Mouse (Mus musculus): ENCODE data around the gene Dgcr8.

DNA sequence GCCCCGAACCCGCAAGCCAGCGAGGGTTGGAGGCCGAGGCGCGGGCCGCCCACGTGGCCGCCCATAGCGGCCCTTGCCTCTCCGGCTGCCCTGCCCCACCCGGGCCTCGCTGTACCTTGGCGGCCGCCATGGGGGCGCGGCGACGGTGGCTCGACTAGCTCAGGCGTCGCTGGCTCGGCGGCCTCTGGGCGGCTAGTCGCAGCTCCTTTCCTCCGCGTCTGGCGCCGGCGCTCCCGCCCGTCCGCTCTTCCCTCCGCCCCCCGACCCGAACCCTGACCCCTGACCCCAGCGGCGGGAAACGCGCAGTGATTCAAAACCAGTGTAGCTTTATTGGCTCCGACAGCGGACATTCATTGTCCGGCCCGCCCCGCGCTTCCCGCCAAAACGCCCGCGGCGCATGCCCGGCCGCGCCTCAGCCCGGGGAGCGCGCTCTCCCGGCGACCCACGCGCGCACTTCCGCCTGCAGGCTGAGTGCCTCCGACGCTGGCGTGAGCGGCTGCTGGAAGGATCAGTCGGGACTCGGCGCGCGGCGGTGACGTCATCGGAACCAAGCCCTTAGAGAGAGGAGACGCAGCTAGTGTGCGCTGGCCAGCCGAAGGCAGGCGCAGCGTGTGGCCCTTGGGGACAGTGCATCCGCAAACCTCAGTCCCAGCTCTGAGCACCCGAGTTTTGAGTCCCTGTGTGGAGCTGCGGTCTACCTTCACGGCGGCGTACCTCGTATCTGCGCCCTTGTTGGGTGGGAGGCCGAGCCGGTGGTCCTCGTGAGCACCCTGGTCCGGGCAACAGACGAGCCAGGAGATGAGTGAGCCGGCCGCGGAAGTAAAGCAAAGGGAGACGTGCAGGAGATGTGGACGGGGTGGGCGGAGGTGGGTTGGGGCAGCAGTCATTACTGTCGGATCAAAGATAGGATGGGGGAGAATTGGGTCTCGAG, 40.3 kb downstream of the Dgcr8 start, which contains the start of the genes Trmt2a and Ranbp1:
- TF ChIP-seq CTCF (IDR thresholded peaks at IDR 0.05) (peak; percentile 25; the same call in 1 of the 2 replicates), EP300 (IDR thresholded peaks at IDR 0.05; ENCODE audit: insufficient read depth, low read depth, low read length) (0 out of 2 replicates have a peak, but pooled peaks have one; percentile 44), POLR2A (IDR thresholded peaks at IDR 0.05; ENCODE audit: insufficient read depth, low read depth, low read length) (peak; percentile 92)
